Mouse (Mus musculus): ENCODE measurements around the gene Art2b. TPM values are rescaled to one million over a fixed set of nuclear protein-coding genes. Genes with fewer than 3 reads are reported as not detected.
"Not testable (repeated sequence)": the region's sequence is repeated elsewhere in the genome, so short reads cannot be mapped to it uniquely, and the experiment has no call there.

Gene Art2b
- total RNA-seq, 2 experiments from 2014 or later, result 1.4 to 2.7 TPM

DNA sequence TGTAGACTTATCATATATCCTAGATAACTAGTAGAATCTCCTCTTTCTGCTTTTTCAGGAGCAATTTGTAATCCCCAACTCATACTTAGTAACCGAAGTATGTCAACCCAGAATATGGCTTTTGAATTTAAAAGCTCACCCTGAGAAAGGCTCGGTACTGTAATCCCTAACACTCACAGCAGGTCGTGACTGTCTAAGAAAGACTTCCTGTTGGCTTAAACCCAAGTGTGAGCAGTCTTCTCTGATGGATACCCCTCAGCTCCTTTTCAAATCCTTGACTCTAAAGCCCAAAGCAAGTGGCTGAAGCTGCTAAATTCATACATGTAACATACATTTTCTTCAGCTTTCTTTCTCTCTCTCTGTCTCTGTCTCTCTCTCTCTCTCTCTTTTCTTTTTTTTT is 11.0 kb downstream of the Art2b start:
- ATAC-seq (replicated peaks; ENCODE audit: low FRiP score, low TSS enrichment, poor library complexity, severe bottlenecking), result no peak

DNA sequence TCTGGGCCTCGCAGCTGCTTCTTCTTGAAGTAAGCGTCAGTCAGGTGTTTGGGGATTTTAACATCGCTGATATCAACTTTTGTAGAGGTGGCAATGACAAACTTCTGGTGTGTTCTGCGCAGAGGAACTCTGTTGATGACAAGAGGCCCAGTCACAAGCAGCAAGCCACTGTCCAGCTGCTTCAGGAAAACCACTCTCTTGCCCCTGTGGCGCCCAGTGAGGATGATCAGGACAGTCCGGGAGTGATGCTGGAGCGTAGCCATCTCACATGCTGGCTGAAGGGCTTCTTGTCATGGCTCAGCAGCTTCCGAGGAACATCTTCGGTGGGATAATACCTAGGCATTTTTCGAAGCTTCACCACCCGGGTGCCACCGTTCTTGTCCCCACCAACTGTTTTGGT is 11.8 kb downstream of the Art2b start:
- not testable (repeated sequence) for ATAC-seq (replicated peaks; ENCODE audit: low FRiP score, low TSS enrichment, poor library complexity, severe bottlenecking)

DNA sequence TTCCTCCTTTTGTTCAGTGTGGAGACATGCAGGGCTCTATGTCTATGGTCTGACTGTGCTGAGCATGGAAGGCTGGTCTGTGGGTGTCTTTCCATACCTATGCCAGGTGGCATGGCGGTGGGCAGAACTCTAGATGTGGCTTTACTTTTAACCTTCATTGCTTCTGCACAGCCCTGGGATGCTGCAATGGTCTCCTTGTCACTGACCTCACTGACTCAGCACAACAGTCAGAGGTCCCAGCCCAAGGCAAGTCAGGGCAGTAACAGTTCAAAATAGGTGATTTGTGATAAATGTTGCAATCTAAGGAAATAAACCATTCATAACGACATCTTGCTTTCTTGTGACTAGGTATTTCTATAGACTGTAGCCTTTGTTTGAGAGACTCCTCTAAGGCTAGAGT is 21.3 kb downstream of the Art2b start:
- no peak for ATAC-seq (replicated peaks; ENCODE audit: low FRiP score, low TSS enrichment, poor library complexity, severe bottlenecking)

- ATAC-seq (replicated peaks; ENCODE audit: low FRiP score, low TSS enrichment, poor library complexity, severe bottlenecking), result not testable (repeated sequence)
Measured at GRCm38 (mm10) chr7:101559393-101559792, 26.0 kb downstream of the Art2b start.

DNA sequence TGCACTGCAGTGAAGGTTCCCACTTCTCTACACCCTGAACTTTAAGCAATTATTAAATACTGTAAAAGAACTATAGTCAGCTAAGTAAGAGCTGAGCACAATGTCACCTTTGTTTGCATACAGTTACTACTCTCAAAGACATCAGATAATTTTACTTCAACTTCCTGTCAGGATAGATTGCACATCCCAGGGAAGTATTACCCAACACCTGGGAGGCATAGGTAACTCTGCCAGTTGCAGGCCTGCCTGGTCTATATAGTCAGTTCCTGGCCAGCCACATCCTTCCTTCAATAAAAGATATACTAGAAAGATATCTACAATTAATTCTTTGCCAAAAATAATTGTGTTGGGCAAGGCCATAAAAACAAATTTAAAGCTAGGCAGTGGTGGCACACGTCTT is 28.0 kb downstream of the Art2b start:
- ATAC-seq (replicated peaks; ENCODE audit: low FRiP score, low TSS enrichment, poor library complexity, severe bottlenecking), result no peak

GRCm38 (mm10) chr7:101555473-101555872 is 29.9 kb downstream of the Art2b start:
- not testable (repeated sequence) for ATAC-seq (replicated peaks; ENCODE audit: low FRiP score, low TSS enrichment, poor library complexity, severe bottlenecking)

- ATAC-seq (replicated peaks; ENCODE audit: low FRiP score, low TSS enrichment, poor library complexity, severe bottlenecking), result no peak
Measured at GRCm38 (mm10) chr7:101551530-101551929, 33.9 kb downstream of the Art2b start.

DNA sequence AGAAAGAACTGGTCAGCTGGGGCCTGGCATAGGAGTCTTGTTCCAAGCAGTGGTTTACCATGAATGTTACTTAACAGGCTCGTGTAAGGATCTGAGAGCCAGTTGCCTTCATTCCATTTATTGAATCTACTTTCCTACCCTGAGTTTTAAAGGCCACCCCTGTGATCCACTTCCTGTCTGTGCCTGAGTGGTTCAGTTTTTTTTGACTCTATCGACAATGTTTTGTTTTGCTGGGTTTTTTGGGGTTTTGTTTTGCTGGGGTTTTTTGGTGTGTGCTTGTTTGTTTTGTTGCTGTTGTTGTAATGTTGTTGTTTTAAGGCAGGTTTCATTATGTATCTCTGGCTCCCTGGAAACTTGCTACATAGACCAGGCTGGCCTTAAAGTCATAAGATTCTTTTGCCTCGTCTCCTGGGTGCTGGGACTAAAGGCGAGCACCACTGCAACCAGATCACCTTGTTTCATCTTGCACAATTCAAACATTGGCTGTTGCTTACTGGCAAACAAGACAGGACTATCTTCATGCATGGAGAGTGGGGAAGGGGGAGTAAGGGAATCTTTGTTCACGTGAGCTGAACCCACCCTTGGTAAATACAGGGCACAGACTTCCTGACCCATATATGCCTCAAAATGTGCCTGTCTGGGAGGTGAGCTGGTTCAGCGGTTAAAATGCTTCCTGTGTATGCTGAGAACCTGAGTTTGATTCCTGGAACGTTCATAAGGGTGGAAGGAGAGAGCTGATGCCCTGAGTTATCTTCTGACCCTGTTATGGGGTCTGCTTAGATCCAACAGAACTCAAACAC is 34.5 kb downstream of the Art2b start:
- no peak for ATAC-seq (replicated peaks; ENCODE audit: low FRiP score, low TSS enrichment, poor library complexity, severe bottlenecking)

DNA sequence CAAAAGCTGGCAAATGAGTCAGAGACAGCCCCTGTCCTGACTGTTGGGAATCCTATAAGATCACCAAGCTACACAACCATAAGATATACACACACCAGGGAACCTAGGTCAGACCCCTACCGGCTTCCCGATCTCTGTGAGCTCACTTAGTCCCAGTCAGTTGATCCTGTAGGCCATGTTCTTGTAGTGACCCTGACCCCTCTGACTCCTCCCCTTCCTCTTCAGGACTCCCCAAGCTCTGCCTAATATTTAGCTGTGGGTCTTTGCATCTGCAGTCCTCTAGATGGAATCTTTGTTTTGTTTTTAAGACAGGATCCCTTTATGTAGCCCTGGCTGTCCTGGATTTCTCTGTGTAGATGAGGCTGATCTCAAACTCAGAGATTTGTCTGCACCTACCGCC is 36.1 kb downstream of the Art2b start:
- no peak for ATAC-seq (replicated peaks; ENCODE audit: low FRiP score, low TSS enrichment, poor library complexity, severe bottlenecking)

- no peak for ATAC-seq (replicated peaks; ENCODE audit: low FRiP score, low TSS enrichment, poor library complexity, severe bottlenecking)
Measured at GRCm38 (mm10) chr7:101547651-101548050, 37.7 kb downstream of the Art2b start.

DNA sequence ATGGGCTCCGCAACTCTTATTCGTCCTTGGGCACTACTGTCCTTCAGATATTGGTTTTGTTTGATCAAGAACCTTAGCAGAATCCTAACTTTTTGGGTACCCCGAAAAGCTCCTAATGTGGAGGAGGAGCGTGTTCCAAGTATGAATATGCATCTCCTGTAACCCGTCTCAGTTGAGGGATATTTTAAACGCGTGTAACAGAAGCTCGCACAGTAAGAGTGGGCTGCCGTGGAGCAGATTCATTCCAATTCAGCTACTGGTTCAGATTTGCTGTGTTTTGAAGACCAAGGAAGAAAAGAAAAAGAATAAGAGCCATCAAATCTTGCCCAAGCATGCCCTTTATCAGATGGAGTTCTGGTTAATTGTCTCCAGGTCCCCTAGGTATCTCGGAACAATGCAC is 43.7 kb downstream of the Art2b start:
- no peak for ATAC-seq (replicated peaks; ENCODE audit: low FRiP score, low TSS enrichment, poor library complexity, severe bottlenecking)

GRCm38 (mm10) chr7:101541132-101541531 is 44.3 kb downstream of the Art2b start:
- peak; percentile 64; the same call in 1 of the 2 replicates for ATAC-seq (replicated peaks; ENCODE audit: low FRiP score, low TSS enrichment, poor library complexity, severe bottlenecking)

GRCm38 (mm10) chr7:101540684-101541083 is 44.7 kb downstream of the Art2b start:
- no peak for ATAC-seq (replicated peaks; ENCODE audit: low FRiP score, low TSS enrichment, poor library complexity, severe bottlenecking)

GRCm38 (mm10) chr7:101539774-101540173 is 45.6 kb downstream of the Art2b start:
- no peak for ATAC-seq (replicated peaks; ENCODE audit: low FRiP score, low TSS enrichment, poor library complexity, severe bottlenecking)

DNA sequence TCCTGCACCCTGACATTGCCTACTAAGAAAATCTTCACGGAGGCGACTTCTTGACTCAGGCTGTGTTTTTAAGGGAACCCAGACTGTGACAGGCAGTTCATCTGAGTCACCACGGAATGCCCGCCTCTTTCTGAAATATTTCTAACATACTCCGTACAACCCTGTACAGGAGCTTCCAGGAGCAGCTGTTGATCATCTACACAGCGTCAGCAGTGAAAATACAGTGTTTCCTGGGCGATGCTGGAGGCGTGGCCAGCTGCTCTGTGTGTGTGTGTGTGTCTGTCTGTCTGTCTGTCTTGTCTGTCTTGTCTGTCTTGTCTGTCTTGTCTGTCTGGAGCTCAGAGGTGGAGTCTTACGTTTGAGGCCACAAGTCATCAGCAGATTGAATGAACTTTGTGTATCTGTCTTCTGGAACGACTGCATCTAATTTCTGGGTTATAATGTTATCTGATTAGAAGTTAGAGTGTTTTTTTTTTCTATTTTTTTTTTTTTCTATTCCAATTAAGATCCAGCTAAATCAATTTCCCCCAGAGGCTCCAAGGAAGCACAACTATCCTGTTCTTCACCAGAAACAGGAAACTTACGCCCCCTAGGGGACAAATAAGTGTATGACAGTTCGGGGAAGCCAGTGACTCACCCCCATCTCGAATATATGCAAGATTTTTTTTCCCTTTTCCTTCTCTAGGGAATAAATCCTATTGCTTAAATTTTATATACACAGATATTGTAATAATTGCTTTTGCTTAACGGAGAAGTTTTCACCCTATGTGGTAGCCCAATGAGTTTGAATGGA is 47.1 kb downstream of the Art2b start:
- no peak for ATAC-seq (replicated peaks; ENCODE audit: low FRiP score, low TSS enrichment, poor library complexity, severe bottlenecking)

- ATAC-seq (replicated peaks; ENCODE audit: low FRiP score, low TSS enrichment, poor library complexity, severe bottlenecking), result peak; percentile 63; the same call in 1 of the 2 replicates
Measured at GRCm38 (mm10) chr7:101537541-101537940, 47.9 kb downstream of the Art2b start.

- ATAC-seq (replicated peaks; ENCODE audit: low FRiP score, low TSS enrichment, poor library complexity, severe bottlenecking), result no peak
Measured at GRCm38 (mm10) chr7:101535517-101535916, 49.9 kb downstream of the Art2b start.

DNA sequence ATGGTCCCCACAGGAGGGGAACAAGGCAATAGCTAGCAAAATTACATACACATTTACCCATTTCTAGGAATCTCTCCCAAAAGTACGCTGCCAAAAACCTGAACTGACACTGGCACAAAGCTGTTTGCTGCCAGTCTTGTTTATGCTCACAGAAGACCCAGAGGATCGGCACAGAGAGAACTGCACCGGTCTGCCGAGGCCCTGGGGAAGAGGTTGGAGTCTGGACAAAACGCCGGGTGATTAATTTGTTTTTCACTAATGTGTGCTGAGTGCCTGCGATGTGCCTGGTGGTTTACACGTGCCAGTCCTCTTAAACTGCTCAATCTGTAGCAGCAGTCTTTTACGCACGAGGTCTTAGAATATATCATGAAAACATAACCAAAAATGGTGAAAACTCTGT is 50.3 kb downstream of the Art2b start:
- no peak for ATAC-seq (replicated peaks; ENCODE audit: low FRiP score, low TSS enrichment, poor library complexity, severe bottlenecking)

DNA sequence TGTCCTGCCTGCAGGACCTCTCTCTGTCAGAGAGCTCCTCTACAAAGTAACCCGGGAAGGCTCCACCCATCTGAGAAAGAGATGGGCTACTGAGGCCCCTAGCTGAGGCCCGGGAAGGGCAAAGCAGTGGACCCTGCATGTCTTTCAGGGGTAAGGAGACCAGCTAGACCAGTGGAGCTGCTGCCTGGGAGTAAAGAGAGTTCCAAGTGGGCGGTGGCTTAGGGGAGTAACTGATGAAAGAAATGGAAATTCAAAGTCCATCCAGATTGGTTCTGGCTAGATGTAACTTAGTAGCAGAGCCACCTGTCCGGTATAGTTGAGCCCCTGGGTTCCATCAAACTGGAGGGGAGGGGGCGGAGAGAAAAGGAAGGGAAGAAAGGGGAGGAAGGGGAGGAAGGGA is 51.0 kb downstream of the Art2b start:
- ATAC-seq (replicated peaks; ENCODE audit: low FRiP score, low TSS enrichment, poor library complexity, severe bottlenecking), result no peak

All from megakaryocyte-erythroid progenitor cell, adult 5-6 weeks (primary cell).